Mouse (Mus musculus) frontal cortex, adult 2 months (tissue): ENCODE measurements at regions not wholly inside any gene's neighbourhood (a gene's known extent, or its start where the extent isn't known, plus 50 kb on each side); places are given as distances from the start of the nearest gene placed in this dataset.

Source experiments
- DNase-seq, 2 experiments: peaks; one replicate each; pipeline ENCODE4 v3.0.0; 2022; ENCODE audit warnings: low spot score in 1 of 2; ENCODE audit errors: extremely low spot score in 1 of 2

GRCm38 (mm10) chr10:21773548-21773947 lies 108.4 kb upstream of the Sgk1 start:
- no peak for DNase-seq

- no peak for DNase-seq
These were observed 106.5 kb upstream of the Sgk1 start for GRCm38 (mm10) chr10:21775441-21775840.

DNA sequence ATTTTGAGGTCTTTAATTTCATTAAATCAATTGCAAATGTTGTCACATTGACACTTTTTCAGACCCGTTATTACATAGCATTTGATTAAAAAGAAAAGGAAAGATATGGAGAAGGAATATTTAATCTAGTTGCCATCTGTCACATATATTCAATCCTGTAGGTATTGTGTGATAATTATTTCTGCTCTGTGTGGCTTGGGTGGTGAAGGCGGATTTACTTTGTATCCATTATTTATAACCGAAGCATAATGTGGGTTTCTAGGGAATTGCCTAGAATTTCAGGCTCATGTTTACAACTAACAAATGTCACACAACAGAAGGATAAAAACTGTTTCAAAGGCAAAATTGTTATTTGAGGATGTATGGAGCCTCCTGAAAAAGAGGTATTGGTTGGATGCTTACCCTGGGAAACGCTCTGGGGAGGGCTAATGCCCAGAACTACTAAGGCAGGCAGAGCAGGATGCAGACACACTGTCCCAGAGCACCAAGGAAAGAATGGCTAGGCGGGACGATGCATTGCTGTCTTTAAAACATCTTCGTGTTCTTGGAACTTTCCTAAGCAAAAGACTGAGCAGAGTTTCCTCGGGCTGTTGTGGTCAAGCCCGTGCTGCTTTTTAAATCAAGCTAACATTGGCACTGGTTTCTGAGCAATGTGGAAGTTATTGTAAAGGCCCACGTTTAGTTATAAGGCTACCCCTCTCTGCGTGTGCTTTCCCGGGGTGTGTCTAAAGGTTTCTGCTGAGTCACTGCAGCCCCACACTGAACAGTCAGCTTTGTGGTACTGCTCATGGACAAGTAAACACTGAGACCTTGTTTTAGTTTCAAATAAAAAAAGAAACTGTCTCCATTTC lies 105.8 kb upstream of the Sgk1 start:
- no peak for DNase-seq

DNA sequence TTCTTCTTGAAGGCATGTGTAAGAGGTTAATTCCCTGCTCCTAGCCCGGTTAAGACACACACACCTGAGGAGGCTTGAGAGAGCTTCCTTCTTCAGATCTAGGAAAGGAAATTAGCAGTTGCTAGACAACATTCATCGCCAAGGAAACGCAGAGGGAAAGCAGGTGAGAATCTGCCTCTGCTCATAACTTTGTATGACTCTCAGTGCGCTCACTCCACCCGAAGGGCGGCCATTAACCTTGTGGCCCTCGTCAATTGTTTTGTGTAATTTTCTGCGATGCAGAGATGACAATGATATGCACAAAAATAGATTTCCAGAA lies 105.3 kb upstream of the Sgk1 start:
- DNase-seq: no peak

- no peak for DNase-seq
These were observed 104.9 kb upstream of the Sgk1 start for GRCm38 (mm10) chr10:21777103-21777502.

DNA sequence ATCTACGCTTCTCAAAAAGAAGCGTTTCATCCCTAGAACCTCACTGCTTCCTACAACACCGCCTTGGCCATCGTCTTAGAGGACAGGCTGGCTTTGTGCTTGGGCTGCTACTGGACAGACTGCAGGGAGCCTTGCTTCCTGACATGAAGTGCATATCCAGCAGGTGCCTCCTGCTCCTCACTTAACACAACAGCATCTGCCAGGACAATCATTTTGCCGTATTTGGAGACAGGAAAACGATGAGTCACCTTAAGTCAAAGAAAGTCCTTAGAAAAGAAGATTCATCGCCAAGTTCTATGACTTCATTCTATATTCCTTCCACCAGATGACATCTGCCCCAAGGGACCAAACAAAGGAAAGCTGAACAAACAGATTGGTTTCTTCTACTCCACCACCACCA lies 98.5 kb upstream of the Sgk1 start:
- DNase-seq: no peak

DNA sequence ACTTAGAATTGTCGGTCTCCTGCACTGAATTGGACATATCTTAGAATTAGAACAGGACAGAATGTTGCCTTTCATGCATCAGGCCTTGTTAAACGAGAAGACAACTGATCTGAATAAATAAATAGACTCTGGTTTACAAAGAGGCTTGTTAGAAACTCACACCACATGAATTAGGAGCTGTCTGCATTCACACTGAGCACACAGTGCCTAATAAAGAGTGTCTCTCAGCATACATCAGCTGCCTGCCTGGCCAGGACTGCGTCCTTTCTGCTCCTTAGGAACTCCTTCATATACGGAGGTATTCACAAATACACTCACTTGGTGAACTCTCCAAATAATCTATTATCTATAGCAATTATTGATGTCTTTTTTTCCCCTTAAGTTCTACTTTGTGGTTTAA lies 96.9 kb upstream of the Sgk1 start:
- no peak for DNase-seq

- DNase-seq: no peak
These were observed 96.2 kb upstream of the Sgk1 start for GRCm38 (mm10) chr10:21785785-21786184.

DNA sequence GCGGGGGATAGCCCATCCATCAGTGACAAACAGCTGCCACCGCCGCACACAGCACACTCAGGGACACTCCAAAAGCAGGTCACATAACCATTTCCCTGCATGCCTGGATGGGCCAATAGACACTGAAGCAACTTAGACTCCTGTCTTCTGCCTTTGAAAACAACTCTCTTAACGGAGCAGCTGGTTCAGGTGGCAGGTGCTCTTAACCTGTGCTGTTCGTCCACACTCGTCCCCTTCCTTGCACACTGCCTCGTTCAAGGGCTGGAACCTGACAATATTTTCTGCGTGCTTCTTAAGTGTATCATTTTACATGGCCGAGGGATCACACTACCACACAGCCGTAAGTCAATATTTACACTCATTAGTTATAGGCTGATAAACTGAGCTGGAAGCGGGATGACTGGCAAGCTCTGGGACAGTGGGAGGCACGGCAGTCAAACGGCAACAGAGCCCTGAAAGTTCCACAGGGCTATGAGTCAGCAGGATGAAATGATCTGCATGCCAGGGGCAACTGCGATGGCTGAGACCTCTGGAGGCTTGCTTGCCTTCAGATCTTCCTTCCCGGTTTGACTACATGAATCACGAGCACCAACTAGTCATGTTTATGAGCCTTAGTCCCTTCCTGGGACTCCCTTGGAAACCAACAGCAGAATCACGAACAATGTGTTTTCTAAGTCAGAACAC lies 92.0 kb upstream of the Sgk1 start:
- no peak for DNase-seq

GRCm38 (mm10) chr10:21790991-21791390 lies 91.0 kb upstream of the Sgk1 start:
- DNase-seq: no peak

- peak in 1 of 2 experiments; percentile 20 for DNase-seq
These were observed 89.6 kb upstream of the Sgk1 start for GRCm38 (mm10) chr10:21792431-21792830.

DNA sequence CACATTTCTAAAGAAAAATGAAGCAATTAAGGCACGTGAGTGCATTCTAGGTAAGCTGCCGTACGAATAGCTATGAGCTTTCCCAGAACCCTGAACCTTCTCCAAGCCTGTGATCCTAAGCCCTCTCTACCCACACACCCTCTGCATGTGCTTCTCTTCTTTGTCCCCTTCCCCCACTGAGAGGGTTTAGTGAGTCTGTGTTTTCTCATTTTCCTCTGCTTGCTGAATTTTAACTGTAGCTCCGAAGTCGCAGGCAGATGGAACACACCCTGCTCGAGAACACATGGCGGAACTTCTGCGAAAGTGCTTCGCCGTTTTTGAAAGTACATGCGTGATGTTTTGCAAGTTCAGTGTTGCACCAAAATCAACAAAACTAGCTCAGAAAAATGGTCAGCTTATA lies 88.3 kb upstream of the Sgk1 start:
- DNase-seq: peak; percentile 27 to 45

GRCm38 (mm10) chr10:21796386-21796785 lies 85.6 kb upstream of the Sgk1 start:
- no peak for DNase-seq

DNA sequence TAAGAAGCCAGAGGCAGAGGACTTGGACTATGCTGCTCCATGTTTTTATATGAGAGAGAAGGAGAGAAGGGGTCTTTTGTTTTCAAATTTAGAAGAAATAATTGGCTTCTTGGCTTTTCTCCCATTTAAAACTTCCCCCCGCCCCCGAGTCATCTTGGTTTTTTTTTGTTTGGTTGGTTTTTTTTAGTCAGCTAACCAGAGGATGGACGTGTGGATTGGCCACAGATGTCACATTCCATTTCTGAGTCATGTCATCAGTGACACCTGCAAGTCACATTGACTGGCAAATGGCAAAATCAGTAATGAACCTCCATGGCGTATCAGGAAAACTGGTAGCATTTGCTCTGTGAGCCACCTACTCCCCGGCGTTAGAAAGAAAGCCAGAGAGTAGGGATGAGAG lies 83.9 kb upstream of the Sgk1 start:
- no peak for DNase-seq

- peak in 1 of 2 experiments; percentile 30 for DNase-seq
These were observed 80.4 kb upstream of the Sgk1 start for GRCm38 (mm10) chr10:21801556-21801955.

DNA sequence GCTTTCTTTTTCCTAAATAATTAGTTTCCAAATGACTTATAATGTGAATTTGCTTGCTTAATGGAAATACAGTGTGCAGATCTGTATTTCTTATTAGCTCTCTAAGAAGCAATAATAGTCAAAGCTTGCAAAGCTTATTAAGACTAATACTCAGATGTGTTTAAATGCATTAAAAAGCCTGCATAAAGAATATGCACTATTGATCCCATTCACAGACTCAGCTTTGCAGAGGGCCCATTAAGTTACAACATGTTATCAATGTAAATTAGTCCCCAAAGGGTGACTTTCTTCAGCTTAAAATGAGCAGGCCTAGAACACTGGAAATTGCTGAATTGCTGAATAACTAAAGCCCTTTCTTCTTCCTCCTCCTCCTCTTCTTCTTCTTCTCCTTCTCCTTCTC lies 78.8 kb upstream of the Sgk1 start:
- no peak for DNase-seq

- no peak for DNase-seq
These were observed 77.2 kb upstream of the Sgk1 start for GRCm38 (mm10) chr10:21804761-21805160.

DNA sequence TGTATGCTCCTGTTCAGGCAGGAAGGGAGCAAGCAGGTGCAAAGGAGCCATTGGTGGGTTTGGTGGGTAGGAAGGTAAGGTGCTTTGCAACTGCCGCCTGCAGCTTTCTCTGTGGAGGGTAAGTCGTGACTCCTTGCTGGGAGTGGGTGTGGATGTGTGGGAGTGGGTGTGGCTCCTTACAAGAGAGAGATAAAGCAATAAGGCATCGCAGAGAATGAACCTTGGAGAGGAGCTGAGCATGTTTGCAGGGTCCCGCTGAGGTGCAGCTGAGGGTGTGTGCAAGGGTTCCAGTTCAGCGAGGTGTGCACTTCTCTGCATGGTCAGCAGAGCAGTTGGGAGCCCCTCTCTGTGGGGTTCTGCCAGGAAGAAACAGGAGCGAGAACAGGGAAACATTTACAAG lies 76.4 kb upstream of the Sgk1 start:
- DNase-seq: peak in 1 of 2 experiments; percentile 24

- no peak for DNase-seq
These were observed 75.3 kb upstream of the Sgk1 start for GRCm38 (mm10) chr10:21806716-21807115.

- DNase-seq: no peak
These were observed 62.3 kb upstream of the Sgk1 start for GRCm38 (mm10) chr10:21819686-21820085.

GRCm38 (mm10) chr10:21821421-21821820 lies 60.6 kb upstream of the Sgk1 start:
- no peak for DNase-seq

DNA sequence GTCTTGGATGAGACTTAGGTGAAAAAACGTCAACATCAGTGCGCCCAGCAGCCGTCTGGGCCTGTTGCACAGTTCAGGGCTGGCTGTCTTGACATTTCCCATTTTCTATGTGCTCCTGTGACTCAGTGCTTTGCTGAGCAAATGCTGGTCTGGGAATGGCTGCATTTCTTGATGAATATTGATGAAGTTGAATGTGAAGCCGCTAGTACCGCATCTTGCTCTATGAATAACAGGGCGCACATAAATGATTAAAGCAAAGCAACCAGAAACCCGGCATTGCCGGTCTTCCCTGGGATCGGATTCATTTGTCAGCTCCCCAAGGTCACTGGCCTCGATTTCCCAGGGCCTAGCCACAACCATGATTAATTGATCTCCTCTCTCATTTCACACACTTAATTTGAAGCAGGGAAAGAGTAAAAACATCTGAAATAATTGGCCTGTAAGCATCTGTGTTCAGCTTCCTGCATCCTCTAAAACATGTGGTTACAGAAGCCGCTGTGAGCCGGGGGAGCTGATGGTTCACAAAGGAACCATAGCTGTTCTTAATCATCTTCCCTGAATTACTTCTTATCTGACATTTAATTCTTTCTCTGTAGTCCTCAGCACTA lies 57.5 kb upstream of the Sgk1 start:
- no peak for DNase-seq
